Mouse (Mus musculus): ENCODE results near the gene Ngp. TPM values are rescaled to one million over a fixed set of nuclear protein-coding genes. Genes with fewer than 3 reads are reported as not detected.

The Ngp gene
- polyA plus RNA-seq, 2 experiments = 38.4 to 124 TPM

DNA sequence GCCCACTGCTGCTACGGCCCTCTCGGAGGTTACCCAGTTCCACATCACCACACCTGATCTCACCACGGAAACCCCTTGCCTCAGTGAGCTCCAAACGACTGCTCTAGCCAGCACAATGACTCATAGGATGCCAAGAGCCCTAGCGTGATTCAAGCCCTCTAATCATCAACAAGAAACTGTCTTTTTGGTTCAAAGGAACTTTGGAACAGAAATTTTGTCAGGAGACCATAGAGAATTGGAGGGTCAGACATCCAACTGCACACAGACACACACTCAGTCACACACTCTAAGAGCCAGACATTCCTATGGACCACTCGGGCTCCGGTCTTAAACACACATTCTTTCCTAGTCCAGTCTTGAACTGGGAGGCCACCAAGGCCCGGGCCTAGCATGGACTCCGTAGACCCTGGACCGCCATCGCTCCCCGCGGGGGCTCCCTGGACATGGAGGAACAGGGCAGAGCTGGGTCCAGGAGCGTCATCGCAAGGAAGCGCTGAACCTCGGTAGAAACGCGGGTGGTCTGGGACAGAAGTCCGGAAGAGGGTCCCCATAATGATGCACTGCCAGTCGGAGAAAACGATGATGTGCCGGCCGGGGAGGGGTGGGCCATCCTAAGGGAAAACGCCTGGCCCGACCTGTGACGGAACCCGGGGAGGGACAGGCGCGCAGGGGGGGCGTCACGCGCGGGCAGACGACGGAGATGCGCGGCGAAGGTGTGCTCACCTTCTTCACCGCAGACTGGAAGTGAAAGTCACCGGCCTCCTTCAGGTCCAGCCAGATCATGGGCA is 12.0 kb upstream of the Ngp start:
- Histone ChIP-seq H3K9ac (replicated peaks) (peak overlapping the region; percentile 71), H3K27me3 (ENCODE audit: control insufficient read depth, insufficient read depth, low read length) (no peaks in the 10 kb centered on the region), H3K4me3 (ENCODE audit: insufficient read depth in 1 of 2, low read depth in 2 of 2, low read length in 2 of 2) (peak overlapping the region; percentile 68 to 90), H3K9me3 (ENCODE audit: control insufficient read depth, low read length) (no peaks in the 10 kb centered on the region), H3K36me3 (replicated peaks; ENCODE audit: control insufficient read depth, insufficient read depth, low read depth) (no peaks in the 10 kb centered on the region), H3K4me2 (ENCODE audit: low read depth) (peak overlapping the region; percentile 85), H3K4me1 (replicated peaks; ENCODE audit: control insufficient read depth in 2 of 2, insufficient read depth in 2 of 2, low read length in 1 of 2) (peaks cover 3 to 13% of the 10 kb centered on the region in 2 experiments; a peak in 3 of 4 replicates), H3K27ac (no peak overlapping the region)
- TF ChIP-seq EP300 (IDR thresholded peaks at IDR 0.05; ENCODE audit: low read depth) (no peak), CTCF (IDR thresholded peaks at IDR 0.05; ENCODE audit: low read depth) (no peak)
- ATAC-seq (ENCODE audit: insufficient read depth) (peak; percentile 60), DNase-seq (ENCODE audit: low read depth in 3 of 3, low spot score in 3 of 3) (peak in 1 of 3 experiments; percentile 11)
- under 1% methylated on average over 41 of the region's 41 CpGs for WGBS (ENCODE audit: insufficient replicate concordance)

DNA sequence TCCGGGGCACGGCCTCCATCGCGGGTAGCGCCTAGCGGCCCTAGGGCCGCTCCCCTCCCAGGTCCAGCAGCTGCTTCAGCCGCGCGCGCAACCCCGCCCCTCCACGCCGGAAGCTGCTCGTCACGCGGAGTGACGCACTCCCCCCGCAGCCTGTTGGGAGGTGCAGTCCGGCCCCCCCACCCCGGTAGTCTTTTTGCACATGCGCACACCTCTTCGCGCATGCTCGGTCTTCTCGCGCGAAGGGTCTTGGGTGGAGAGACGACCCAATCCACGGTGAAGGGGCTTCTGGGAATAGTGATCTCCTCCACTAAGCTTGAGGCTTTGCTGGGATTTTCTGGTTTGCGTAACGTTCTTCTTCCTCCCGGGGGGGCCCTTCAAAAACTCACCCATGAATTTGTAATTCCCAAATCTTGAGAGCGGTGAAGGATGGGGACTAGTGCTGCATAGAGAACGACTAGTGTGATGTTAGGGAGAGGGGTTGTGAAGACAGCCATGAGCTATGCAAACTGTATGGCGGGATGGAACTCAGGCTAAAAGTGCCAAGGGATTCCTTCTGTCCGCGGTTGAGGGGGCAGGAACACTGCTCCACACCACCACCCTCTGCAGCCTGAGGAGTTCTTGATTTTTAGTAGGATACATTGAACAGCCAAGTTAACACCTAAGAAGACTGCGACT is 11.3 kb upstream of the Ngp start, which contains the start of gene Ptpn23:
Gene Ptpn23 (minus strand): TSS at position 115 of the 675 bp plus-strand sequence.
- peak; percentile 97 for ATAC-seq (ENCODE audit: insufficient read depth)
- Histone ChIP-seq H3K9me3 (ENCODE audit: control insufficient read depth, low read length) (no peaks in the 10 kb centered on the region), H3K27ac (no peak within 1 kb of the TSS), H3K4me3 (ENCODE audit: insufficient read depth in 1 of 2, low read depth in 2 of 2, low read length in 2 of 2) (peak within 1 kb of the TSS; percentile 68 to 90), H3K4me1 (replicated peaks; ENCODE audit: control insufficient read depth in 2 of 2, insufficient read depth in 2 of 2, low read length in 1 of 2) (peaks cover 3 to 13% of the 10 kb centered on the region in 2 experiments; a peak in 3 of 4 replicates), H3K9ac (replicated peaks) (peak within 1 kb of the TSS; percentile 71), H3K4me2 (ENCODE audit: low read depth) (peak within 1 kb of the TSS; percentile 85), H3K36me3 (replicated peaks; ENCODE audit: control insufficient read depth, insufficient read depth, low read depth) (no peaks in the 10 kb centered on the region), H3K27me3 (ENCODE audit: control insufficient read depth, insufficient read depth, low read length) (no peaks in the 10 kb centered on the region)
- peak; percentile 84 to 87 (median 86) for DNase-seq (ENCODE audit: low read depth in 3 of 3, low spot score in 3 of 3)
- WGBS (ENCODE audit: insufficient replicate concordance) = under 1% methylated on average over 39 of the region's 39 CpGs
- TF ChIP-seq CTCF (IDR thresholded peaks at IDR 0.05; ENCODE audit: low read depth) (no peak), EP300 (IDR thresholded peaks at IDR 0.05; ENCODE audit: low read depth) (no peak)

DNA sequence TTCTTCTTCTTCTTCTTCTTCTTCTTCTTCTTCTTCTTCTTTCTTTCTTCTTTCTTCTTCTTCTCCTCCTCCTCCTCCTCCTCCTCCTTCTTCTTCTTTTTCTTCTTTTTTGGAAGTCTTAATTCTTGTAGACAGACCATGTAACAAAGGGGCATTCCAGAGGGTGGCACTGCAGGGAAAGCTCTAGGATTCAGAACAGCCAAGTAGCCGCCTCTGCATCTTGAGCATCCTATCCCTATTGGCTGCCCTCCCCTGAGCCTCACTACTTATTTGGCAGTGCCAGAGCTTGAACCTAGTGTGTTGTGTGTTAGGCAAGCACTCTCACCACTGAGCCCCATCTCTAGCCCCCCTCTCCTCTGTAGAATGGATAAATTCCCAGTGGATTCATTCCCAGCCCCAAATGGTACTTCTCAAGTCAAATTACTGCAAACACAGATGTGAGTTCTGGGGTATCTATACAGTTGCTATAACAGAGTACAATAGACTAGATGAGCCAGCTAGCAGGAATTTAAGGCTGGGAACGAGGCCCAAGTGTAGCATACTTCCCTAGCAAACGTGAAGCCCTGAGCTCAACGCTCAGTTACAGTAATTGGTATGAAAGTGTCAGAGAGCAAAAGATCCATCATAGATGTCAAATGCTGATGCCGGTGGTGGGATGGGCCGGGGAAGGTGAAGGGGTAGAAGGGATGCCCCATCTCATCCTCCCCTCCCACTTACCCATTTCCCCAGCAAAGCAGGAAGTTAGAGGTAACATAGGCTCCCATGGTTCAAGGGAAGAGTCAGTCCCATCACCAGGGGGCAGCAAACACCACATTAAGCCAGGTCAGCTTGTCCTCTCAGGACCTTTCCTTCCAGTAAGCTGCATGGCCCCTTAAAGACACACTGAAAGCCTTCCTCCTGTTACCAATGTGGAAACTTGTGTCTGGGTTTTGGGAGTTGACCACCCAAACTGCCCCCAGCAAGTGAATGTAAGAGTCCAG is 8.3 kb upstream of the Ngp start:
- H3K36me3 ChIP-seq (replicated peaks; ENCODE audit: control insufficient read depth, insufficient read depth, low read depth) = no peaks in the 10 kb centered on the region
- H3K9me3 ChIP-seq (ENCODE audit: control insufficient read depth, low read length) = no peaks in the 10 kb centered on the region
- H3K9ac ChIP-seq (replicated peaks) = no peak overlapping the region
- no peaks in the 10 kb centered on the region for H3K27me3 ChIP-seq (ENCODE audit: control insufficient read depth, insufficient read depth, low read length)
- H3K4me3 ChIP-seq (ENCODE audit: insufficient read depth in 1 of 2, low read depth in 2 of 2, low read length in 2 of 2) = no peak overlapping the region
- no peak overlapping the region for H3K4me2 ChIP-seq (ENCODE audit: low read depth)
- ATAC-seq (ENCODE audit: insufficient read depth) (no peak), DNase-seq (ENCODE audit: low read depth in 3 of 3, low spot score in 3 of 3) (peak; percentile 58 to 65 (median 59))
- no peak overlapping the region for H3K27ac ChIP-seq
- H3K4me1 ChIP-seq (replicated peaks; ENCODE audit: control insufficient read depth in 2 of 2, insufficient read depth in 2 of 2, low read length in 1 of 2) = peaks cover 3 to 13% of the 10 kb centered on the region in 2 experiments; a peak in 3 of 4 replicates
- 34% methylated on average over 6 of the region's 6 CpGs for WGBS (ENCODE audit: insufficient replicate concordance)
- TF ChIP-seq EP300 (IDR thresholded peaks at IDR 0.05; ENCODE audit: low read depth) = no peak
- TF ChIP-seq CTCF (IDR thresholded peaks at IDR 0.05; ENCODE audit: low read depth) = peak; percentile 89

DNA sequence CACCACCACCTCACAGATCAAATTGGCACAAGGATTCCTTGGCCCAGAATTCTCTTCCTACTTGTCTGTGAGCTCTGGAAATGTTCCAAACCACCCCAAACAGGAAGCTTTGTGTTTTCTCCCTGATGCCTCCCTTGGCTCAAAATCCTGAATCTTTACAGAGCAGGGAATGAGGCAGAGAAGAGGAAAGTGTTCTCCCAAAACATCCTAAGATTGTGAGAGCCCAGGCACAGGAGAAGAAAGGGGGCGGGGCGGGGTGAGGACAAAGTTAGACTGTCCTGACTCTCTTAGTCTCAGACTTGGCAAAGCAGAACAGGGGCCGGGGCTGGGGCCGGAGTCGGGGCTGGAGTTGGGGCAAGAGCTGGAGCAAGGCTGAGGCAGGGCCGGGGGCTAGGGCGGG is 6.6 kb upstream of the Ngp start:
- Histone ChIP-seq H3K9ac (replicated peaks) (no peak overlapping the region), H3K36me3 (replicated peaks; ENCODE audit: control insufficient read depth, insufficient read depth, low read depth) (no peaks in the 10 kb centered on the region), H3K4me1 (replicated peaks; ENCODE audit: control insufficient read depth in 2 of 2, insufficient read depth in 2 of 2, low read length in 1 of 2) (peaks cover 0 to 8% of the 10 kb centered on the region in 2 experiments; a peak in 3 of 4 replicates), H3K9me3 (ENCODE audit: control insufficient read depth, low read length) (no peaks in the 10 kb centered on the region), H3K4me2 (ENCODE audit: low read depth) (no peak overlapping the region), H3K27me3 (ENCODE audit: control insufficient read depth, insufficient read depth, low read length) (no peaks in the 10 kb centered on the region), H3K27ac (no peak overlapping the region), H3K4me3 (ENCODE audit: insufficient read depth in 1 of 2, low read depth in 2 of 2, low read length in 2 of 2) (no peak overlapping the region)
- 78% methylated on average over 7 of the region's 7 CpGs for WGBS (ENCODE audit: insufficient replicate concordance)
- DNase-seq (ENCODE audit: low read depth in 3 of 3, low spot score in 3 of 3) (no peak), ATAC-seq (ENCODE audit: insufficient read depth) (no peak)
- TF ChIP-seq CTCF (IDR thresholded peaks at IDR 0.05; ENCODE audit: low read depth) (no peak), EP300 (IDR thresholded peaks at IDR 0.05; ENCODE audit: low read depth) (no peak)

All from liver, embryonic 14.5 days (tissue).